ENCODE assay signal across 18 mouse cellular contexts in the genomic region with DNA sequence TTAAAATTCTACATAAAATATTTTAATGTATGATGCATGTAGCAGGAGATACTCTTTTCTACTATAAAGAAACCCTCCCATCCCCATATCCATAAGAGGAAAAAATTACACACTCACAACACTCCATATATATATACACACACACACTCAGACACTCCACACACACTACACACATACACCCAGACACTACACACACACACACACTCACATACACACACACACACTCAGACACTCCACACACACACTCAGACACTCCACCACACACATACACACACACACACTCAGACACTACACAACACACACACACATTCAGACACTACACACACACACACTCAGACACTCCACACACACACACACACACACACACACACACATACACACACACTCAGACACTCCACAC.
DNase-seq lines count a peak whose midpoint lies in the region; ATAC-seq lines count a peak whose summit lies in the region.
"Had no signal": no experiment of that assay in that cellular context is flagged by ENCODE, and none has a peak within 500 bp of the region (broad histone marks: within the 10 kb centered on the region; RNA-seq: fewer than 3 reads in every experiment).

No protein-coding gene starts in this region.

- no peak overlapping the region for H3K4me2 ChIP-seq in hindbrain, embryonic 16.5 days (ENCODE audit: low read length)
- no peak overlapping the region for H3K4me2 ChIP-seq in hindbrain, embryonic 12.5 days (replicated peaks)
- no peak overlapping the region for H3K4me2 ChIP-seq in midbrain, embryonic 16.5 days (ENCODE audit: low read length)
- H3K4me2 ChIP-seq: heart, embryonic 13.5 days had no signal

- no peak overlapping the region for H3K9ac ChIP-seq in hindbrain, embryonic 16.5 days (ENCODE audit: low read depth, low read length)
- no peak overlapping the region for H3K9ac ChIP-seq in hindbrain, embryonic 12.5 days
- no peak overlapping the region for H3K9ac ChIP-seq in midbrain, embryonic 16.5 days (ENCODE audit: low read depth, low read length)
- H3K9ac ChIP-seq: heart, embryonic 13.5 days; liver, postnatal 0 days had no signal

- H3K4me3 ChIP-seq in hindbrain, embryonic 10.5 days, result no peak overlapping the region
- H3K4me3 ChIP-seq in hindbrain, embryonic 16.5 days (ENCODE audit: low read length), result no peak overlapping the region
- H3K4me3 ChIP-seq in forebrain, embryonic 10.5 days, result no peak overlapping the region
- no peak overlapping the region for H3K4me3 ChIP-seq in hindbrain, embryonic 12.5 days
- no peak overlapping the region for H3K4me3 ChIP-seq in midbrain, embryonic 16.5 days (ENCODE audit: low read depth, low read length)
- H3K4me3 ChIP-seq: heart, embryonic 13.5 days; left cerebral cortex, adult 2 months had no signal

- DNase-seq in hindbrain, embryonic 10.5 days (ENCODE audit: low spot score), result no peak
- DNase-seq in forebrain, embryonic 10.5 days (ENCODE audit: extremely low spot score, low spot score), result no peak
- no peak for DNase-seq in frontal cortex, postnatal 25 days (ENCODE audit: low spot score in 2 of 2)
- DNase-seq in gastrocnemius, postnatal 4 days (ENCODE audit: low spot score in 2 of 2), result no peak
- no peak for DNase-seq in cerebellum, adult 11 months
- DNase-seq: cerebellum, postnatal 14 days; gastrocnemius, postnatal 36 days; heart, postnatal 4 days; kidney, adult 18-20 months; liver, postnatal 0 days; right cerebral cortex, postnatal 14 days; thymus, postnatal 25 days had no signal

- peaks cover 48% of the 10 kb centered on the region for H3K4me1 ChIP-seq in hindbrain, embryonic 10.5 days (replicated peaks)
- no peaks in the 10 kb centered on the region; the same call in 1 of the 2 replicates for H3K4me1 ChIP-seq in hindbrain, embryonic 16.5 days (ENCODE audit: control insufficient read depth, insufficient read depth, low read depth, low read length)
- H3K4me1 ChIP-seq in forebrain, embryonic 10.5 days, result peaks cover 42% of the 10 kb centered on the region
- peaks cover 29% of the 10 kb centered on the region for H3K4me1 ChIP-seq in hindbrain, embryonic 12.5 days
- 0 out of 2 replicates have a peak, but pooled peaks cover 3% of the 10 kb centered on the region for H3K4me1 ChIP-seq in midbrain, embryonic 16.5 days (ENCODE audit: control insufficient read depth, insufficient read depth, low read length)

- peaks cover 43% of the 10 kb centered on the region for H3K36me3 ChIP-seq in hindbrain, embryonic 10.5 days
- H3K36me3 ChIP-seq in hindbrain, embryonic 16.5 days (ENCODE audit: control insufficient read depth, insufficient read depth, low read length), result no peaks in the 10 kb centered on the region
- peaks cover 13% of the 10 kb centered on the region for H3K36me3 ChIP-seq in forebrain, embryonic 10.5 days (replicated peaks)
- 0 out of 2 replicates have a peak, but pooled peaks cover 4% of the 10 kb centered on the region for H3K36me3 ChIP-seq in hindbrain, embryonic 12.5 days
- no peaks in the 10 kb centered on the region for H3K36me3 ChIP-seq in midbrain, embryonic 16.5 days (ENCODE audit: control insufficient read depth, insufficient read depth, low read length)

- ATAC-seq in hindbrain, embryonic 16.5 days, result no peak
- peak; percentile 30; the same call in 1 of the 2 replicates for ATAC-seq in hindbrain, embryonic 12.5 days (ENCODE audit: low FRiP score)
- ATAC-seq in midbrain, embryonic 16.5 days, result peak; percentile 15; the same call in 1 of the 2 replicates
- ATAC-seq: liver, postnatal 0 days had no signal

- H3K9me3 ChIP-seq in hindbrain, embryonic 10.5 days, result no peaks in the 10 kb centered on the region
- no peaks in the 10 kb centered on the region for H3K9me3 ChIP-seq in hindbrain, embryonic 16.5 days (ENCODE audit: control insufficient read depth, low read length)
- H3K9me3 ChIP-seq in forebrain, embryonic 10.5 days, result no peaks in the 10 kb centered on the region
- no peaks in the 10 kb centered on the region for H3K9me3 ChIP-seq in hindbrain, embryonic 12.5 days (replicated peaks)
- no peaks in the 10 kb centered on the region for H3K9me3 ChIP-seq in midbrain, embryonic 16.5 days (replicated peaks; ENCODE audit: control insufficient read depth, low read length, poor library complexity, severe bottlenecking)
- H3K9me3 ChIP-seq: heart, embryonic 13.5 days had no signal

- no peaks in the 10 kb centered on the region for H3K27me3 ChIP-seq in hindbrain, embryonic 10.5 days (ENCODE audit: insufficient read depth, poor library complexity, severe bottlenecking)
- H3K27me3 ChIP-seq in hindbrain, embryonic 16.5 days (replicated peaks; ENCODE audit: control insufficient read depth, insufficient read depth, low read length), result no peaks in the 10 kb centered on the region
- 0 out of 2 replicates have a peak, but pooled peaks cover 6% of the 10 kb centered on the region for H3K27me3 ChIP-seq in forebrain, embryonic 10.5 days (ENCODE audit: poor library complexity, severe bottlenecking)
- no peaks in the 10 kb centered on the region for H3K27me3 ChIP-seq in hindbrain, embryonic 12.5 days
- no peaks in the 10 kb centered on the region for H3K27me3 ChIP-seq in midbrain, embryonic 16.5 days (ENCODE audit: control insufficient read depth, insufficient read depth, low read depth, low read length)
- H3K27me3 ChIP-seq: heart, embryonic 13.5 days had no signal

- H3K27ac ChIP-seq in hindbrain, embryonic 10.5 days, result peak overlapping the region; percentile 80
- no peak overlapping the region for H3K27ac ChIP-seq in hindbrain, embryonic 16.5 days (ENCODE audit: low read depth, low read length)
- peak overlapping the region; percentile 81 for H3K27ac ChIP-seq in forebrain, embryonic 10.5 days
- peak overlapping the region; percentile 64 for H3K27ac ChIP-seq in hindbrain, embryonic 12.5 days
- H3K27ac ChIP-seq in midbrain, embryonic 16.5 days (ENCODE audit: low read length), result no peak overlapping the region
- H3K27ac ChIP-seq: left cerebral cortex, adult 2 months; macrophage had no signal

Comparison
In these comparisons a context has a peak if more than half of its experiments do, and no peak if none do; other contexts are left out.
1. H3K27ac ChIP-seq: peak in hindbrain, embryonic 10.5 days (single experiment), forebrain, embryonic 10.5 days (single experiment) and hindbrain, embryonic 12.5 days (single experiment); none in hindbrain, embryonic 16.5 days (single experiment) and midbrain, embryonic 16.5 days (single experiment).